Mouse (Mus musculus) layer of hippocampus, postnatal 36 days (tissue): ENCODE results near the gene Mrpl34. TPM values are rescaled to one million over a fixed set of nuclear protein-coding genes. Genes with fewer than 3 reads are reported as not detected.

Source experiments
- DNase-seq, 2 experiments: peaks; one replicate each; pipeline ENCODE4 v3.0.0; 2022
- total RNA-seq, 2 experiments: library from RNA; stranded (reverse); gene quantifications; 2 replicates each; pipeline ENCODE4 v1.2.3; 2021

Gene Mrpl34
- total RNA-seq, 2 experiments from 2014 or later, result 49.6 to 52.1 TPM

DNA sequence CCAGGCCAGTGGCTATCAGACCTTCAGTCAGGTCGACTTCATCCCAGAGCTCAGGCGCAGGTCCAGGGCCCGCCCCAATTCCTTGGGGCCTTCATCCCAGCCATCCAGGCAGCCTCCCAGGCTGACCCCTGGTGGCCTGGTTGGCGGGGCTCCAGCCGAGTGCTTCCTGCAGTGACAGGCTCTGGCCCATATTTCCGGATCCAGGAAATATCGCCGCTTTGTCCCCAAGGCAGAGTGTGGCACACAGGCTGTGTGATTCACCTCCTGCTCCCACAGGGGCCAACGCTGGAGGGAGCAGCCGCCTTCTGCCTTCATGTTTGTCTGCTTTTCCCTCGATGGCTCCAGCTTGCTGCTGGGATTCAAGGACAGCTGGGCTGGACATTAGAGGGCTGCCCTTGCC is 31.7 kb downstream of the Mrpl34 start:
- no peak for DNase-seq

DNA sequence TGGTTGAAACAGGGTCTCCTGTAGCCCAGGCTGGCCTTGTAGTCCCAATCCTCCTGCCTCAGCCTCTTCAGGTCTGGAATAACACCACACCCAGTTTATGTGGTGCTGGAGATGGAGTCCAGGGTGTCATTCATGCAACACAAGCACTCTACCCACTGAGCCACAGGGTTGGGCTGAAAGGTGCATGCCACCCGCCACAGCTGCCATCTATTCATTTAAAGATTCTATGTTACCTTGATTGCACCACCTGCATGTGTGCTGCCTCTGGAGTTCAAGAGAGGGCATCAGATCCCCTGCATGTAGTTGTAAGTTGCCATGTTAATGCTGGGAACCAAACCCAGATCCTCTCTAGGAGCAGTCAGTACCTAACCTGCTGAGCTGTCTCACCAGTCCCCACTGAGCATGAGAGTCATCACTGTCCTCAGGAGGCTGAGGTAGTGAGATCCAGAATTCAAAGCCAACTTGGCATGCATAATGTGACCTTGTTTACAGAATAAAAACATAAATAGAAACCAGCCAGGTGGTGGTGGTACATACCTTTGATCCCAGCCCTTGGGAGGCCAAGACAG is 32.4 kb downstream of the Mrpl34 start:
- DNase-seq, result no peak

- DNase-seq, result no peak
Measured at GRCm38 (mm10) chr8:71497881-71498501, 33.2 kb downstream of the Mrpl34 start.

GRCm38 (mm10) chr8:71498816-71499690 is 34.3 kb downstream of the Mrpl34 start:
- DNase-seq, result no peak

GRCm38 (mm10) chr8:71504349-71504748 is 39.6 kb downstream of the Mrpl34 start:
- no peak for DNase-seq

DNA sequence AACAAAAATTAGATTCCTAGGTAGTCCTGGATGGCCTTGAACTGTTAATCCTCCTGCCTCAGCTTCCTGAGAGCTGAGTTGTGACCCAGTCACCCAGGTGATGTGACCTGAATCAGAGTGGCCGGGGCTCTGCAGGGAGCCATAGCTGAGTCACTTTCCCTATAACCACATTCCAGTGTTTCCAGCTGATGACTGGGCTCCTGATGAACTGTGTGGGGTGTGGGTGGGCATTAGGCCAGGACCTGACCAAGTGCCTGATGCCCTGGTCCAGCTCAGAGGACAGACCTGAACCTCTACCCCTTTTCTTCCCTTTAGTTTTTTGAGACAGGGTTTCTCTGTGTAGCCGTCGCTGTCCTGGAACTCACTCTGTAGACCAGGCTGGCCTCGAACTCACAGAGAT is 40.6 kb downstream of the Mrpl34 start:
- no peak for DNase-seq

GRCm38 (mm10) chr8:71505979-71506378 is 41.2 kb downstream of the Mrpl34 start:
- no peak for DNase-seq

GRCm38 (mm10) chr8:71507589-71508104 is 42.9 kb downstream of the Mrpl34 start:
- peak; percentile 74 to 79 for DNase-seq

DNA sequence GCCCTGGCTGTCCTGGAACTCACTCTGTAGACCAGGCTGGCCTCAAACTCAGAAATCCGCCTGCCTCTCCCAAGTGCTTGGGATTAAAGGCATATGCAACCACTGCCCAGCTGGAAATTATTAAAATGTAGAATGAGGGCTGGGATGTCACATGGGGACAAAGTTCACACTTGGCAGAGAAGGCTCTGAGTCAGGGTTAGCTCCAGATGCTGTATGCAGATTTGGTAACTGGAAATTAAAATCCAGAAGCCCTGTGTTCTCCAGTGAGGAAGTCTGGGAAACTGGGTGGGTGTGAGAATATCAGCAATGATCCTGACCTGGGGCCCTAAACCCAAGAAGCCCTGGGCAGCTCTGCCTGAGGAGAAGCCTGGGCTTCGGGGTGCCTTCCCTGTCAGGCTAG is 44.6 kb downstream of the Mrpl34 start:
- DNase-seq, result no peak

DNA sequence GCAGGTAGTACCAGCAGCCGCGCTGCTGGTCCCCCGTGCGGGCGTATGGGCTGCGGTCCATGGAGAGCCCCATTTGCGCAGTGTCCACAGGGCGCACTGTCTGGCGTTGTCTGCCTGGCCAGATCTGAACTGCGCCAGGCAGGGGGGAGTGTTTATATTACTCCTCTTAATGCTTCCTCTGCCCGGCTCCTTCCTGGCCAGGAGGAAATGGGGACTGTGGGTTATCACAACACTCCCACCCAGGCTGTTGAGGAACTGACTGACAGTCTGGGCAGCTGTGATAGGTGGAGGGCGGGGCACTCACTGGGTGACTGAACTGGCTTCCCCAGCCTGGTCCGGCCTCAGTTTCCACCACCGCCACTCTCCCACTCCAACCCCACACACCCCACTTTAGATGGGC is 46.9 kb downstream of the Mrpl34 start, which contains the start of gene Plvap:
TSS of gene Plvap (minus strand) at position 109 of the 400 bp plus-strand sequence.
- DNase-seq, result no peak

DNA sequence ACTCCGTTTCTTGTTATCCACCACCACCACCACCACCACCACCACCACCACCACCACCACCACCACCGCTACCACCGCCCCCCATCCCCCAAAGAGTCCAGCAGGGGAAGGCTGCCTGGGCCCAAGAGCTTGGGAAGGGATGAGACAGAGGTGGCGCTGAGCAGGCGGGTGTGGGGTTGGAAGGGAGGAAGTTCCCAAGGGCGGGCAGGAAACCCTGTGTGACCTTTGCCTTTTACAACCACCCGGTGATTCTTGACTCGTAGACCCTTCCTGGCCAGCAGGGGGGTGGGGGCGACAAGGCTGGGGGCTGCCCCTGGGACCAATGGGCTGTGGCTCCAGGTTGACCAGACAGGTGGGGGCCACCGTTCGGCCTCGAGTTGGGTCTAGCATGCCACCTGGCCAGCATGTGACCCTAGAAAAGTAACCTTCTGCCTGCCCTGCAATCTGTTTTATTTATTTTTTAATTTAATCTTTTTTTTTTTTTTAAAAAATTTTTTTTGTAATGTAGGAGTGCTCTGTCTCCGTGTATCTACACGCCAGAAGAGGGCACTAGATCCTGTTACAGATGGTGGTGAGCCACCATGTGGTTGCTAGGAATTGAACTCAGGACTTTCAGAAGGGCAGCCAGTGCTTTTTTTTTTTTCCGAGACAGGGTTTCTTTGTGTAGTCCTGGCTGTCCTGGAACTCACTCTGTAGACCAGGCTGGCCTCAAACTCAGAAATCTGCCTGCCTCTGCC is 48.4 kb downstream of the Mrpl34 start:
- no peak for DNase-seq

GRCm38 (mm10) chr8:71515043-71515442 is 50.3 kb downstream of the Mrpl34 start:
- DNase-seq, result no peak

Other genes with a start within 250 kb of the Mrpl34 start
- gene Myo9b, start 192.2 kb upstream of the Mrpl34 start, total RNA-seq, result 10 to 100 TPM; 32.9 to 36.4 TPM
- gene Haus8, start 192.0 kb upstream of the Mrpl34 start, total RNA-seq, result 1 to 10 TPM; 7.8 to 9.9 TPM
- 100 to 1,000 TPM; 105 to 108 TPM for gene Use1, start 98.1 kb upstream of the Mrpl34 start, total RNA-seq
- 10 to 100 TPM; 12.1 to 14.1 TPM for gene Ocel1, start 93.7 kb upstream of the Mrpl34 start, total RNA-seq
- 10 to 100 TPM; 42.6 to 47.1 TPM for gene Nr2f6, start 83.0 kb upstream of the Mrpl34 start, total RNA-seq
- 1 to 10 TPM; 3.6 to 5.1 TPM for gene Ushbp1, start 69.2 kb upstream of the Mrpl34 start, total RNA-seq
- gene Babam1, start 68.1 kb upstream of the Mrpl34 start, total RNA-seq, result 10 to 100 TPM; 92.1 to 93.4 TPM
- gene Ankle1, start 58.9 kb upstream of the Mrpl34 start, total RNA-seq, result under 1 TPM; 0.27 to 0.46 TPM
- gene Abhd8, start 1.3 kb upstream of the Mrpl34 start, total RNA-seq, result 100 to 1,000 TPM; 274 to 278 TPM
- 10 to 100 TPM; 87.6 to 93.5 TPM for gene Dda1, start 4.2 kb downstream of the Mrpl34 start, total RNA-seq
- gene Ano8, start 21.0 kb downstream of the Mrpl34 start, total RNA-seq, result 10 to 100 TPM; 54.3 to 55.1 TPM
- gene Gtpbp3, start 23.1 kb downstream of the Mrpl34 start, total RNA-seq, result 10 to 100 TPM; 31.7 to 33.3 TPM
- 1 to 10 TPM; 6.3 to 6.7 TPM for gene Plvap, start 46.8 kb downstream of the Mrpl34 start, total RNA-seq
- not detected for gene Ccdc194, start 60.8 kb downstream of the Mrpl34 start, total RNA-seq
- 1 to 10 TPM; 3.0 to 5.8 TPM for gene Bst2, start 72.5 kb downstream of the Mrpl34 start, total RNA-seq
- 10 to 100 TPM; 30.1 to 34.7 TPM for gene Mvb12a, start 78.0 kb downstream of the Mrpl34 start, total RNA-seq
- gene Tmem221, start 93.9 kb downstream of the Mrpl34 start, total RNA-seq, result not detected
- gene Nxnl1, start 101.6 kb downstream of the Mrpl34 start, total RNA-seq, result not detected
- 100 to 1,000 TPM; 109 to 123 TPM for gene Slc27a1, start 103.9 kb downstream of the Mrpl34 start, total RNA-seq
- gene Pgls, start 127.2 kb downstream of the Mrpl34 start, total RNA-seq, result 10 to 100 TPM; 31.0 to 35.8 TPM
- gene Fam129c, start 132.7 kb downstream of the Mrpl34 start, total RNA-seq, result 1 to 10 TPM; 3.7 to 4.5 TPM
- 10 to 100 TPM; 52.3 to 55.6 TPM for gene Colgalt1, start 146.0 kb downstream of the Mrpl34 start, total RNA-seq
- gene Unc13a, start 206.8 kb downstream of the Mrpl34 start, total RNA-seq, result 100 to 1,000 TPM; 268 to 288 TPM
- 1 to 10 TPM; 5.2 TPM for gene Jak3, start 211.3 kb downstream of the Mrpl34 start, total RNA-seq
- gene Insl3, start 224.3 kb downstream of the Mrpl34 start, total RNA-seq, result 1 to 10 TPM in 1 of 2 experiments, not detected in 1; 3.6 TPM
- gene B3gnt3, start 236.8 kb downstream of the Mrpl34 start, total RNA-seq, result under 1 TPM; 0.40 to 0.91 TPM